Mouse (Mus musculus) neural tube, embryonic 11.5 days (tissue): ENCODE measurements around the gene Zfp120. TPM values are rescaled to one million over a fixed set of nuclear protein-coding genes. Genes with fewer than 3 reads are reported as not detected.
"Not testable (repeated sequence)": the region's sequence is repeated elsewhere in the genome, so short reads cannot be mapped to it uniquely, and the experiment has no call there.

Experiments used
- ATAC-seq: fragments of 200-750 bp; cut with Nextera tagmentation; 2 replicates; pipeline ENCODE4 v1.8.0; 2017; ENCODE audit warnings: moderate number of reproducible peaks, mild to moderate bottlenecking, moderate TSS enrichment, moderate library complexity; ENCODE audit not compliant: insufficient read depth, low FRiP score, low TSS enrichment
- DNase-seq: peaks from one replicate; pipeline ENCODE4 v3.0.0-alpha.2; 2015; ENCODE audit warnings: low spot score
- H3K27ac ChIP-seq: fragments of 300-500 bp; sonication (generic); 2 replicates; pipeline ENCODE4 v1.5.1; 2014; ENCODE audit warnings: low read depth, mild to moderate bottlenecking, low read length
- H3K27me3 ChIP-seq: fragments of 300-500 bp; sonication (generic); 2 replicates; pipeline ENCODE4 v1.6.1; 2014; ENCODE audit warnings: mild to moderate bottlenecking, low read length, mixed read lengths; ENCODE audit not compliant: control insufficient read depth, insufficient read depth
- H3K36me3 ChIP-seq: fragments of 300-500 bp; sonication (generic); 2 replicates; pipeline ENCODE4 v1.6.1; 2014; ENCODE audit warnings: mild to moderate bottlenecking, low read length, moderate library complexity, mixed read lengths; ENCODE audit not compliant: control insufficient read depth, insufficient read depth
- H3K4me1 ChIP-seq: fragments of 300-500 bp; sonication (generic); 2 replicates; pipeline ENCODE4 v1.6.1; 2014; ENCODE audit warnings: low read length, mixed read lengths; ENCODE audit not compliant: control insufficient read depth, insufficient read depth
- H3K4me2 ChIP-seq: fragments of 300-500 bp; sonication (generic); 2 replicates; pipeline ENCODE4 v1.6.1; 2014; ENCODE audit warnings: low read depth, mild to moderate bottlenecking, moderate library complexity
- H3K4me3 ChIP-seq: fragments of 300-500 bp; sonication (generic); 2 replicates; pipeline ENCODE4 v1.5.1; 2014; ENCODE audit warnings: low read depth, low read length
- H3K9ac ChIP-seq: fragments of 300-500 bp; sonication (generic); 2 replicates; pipeline ENCODE4 v1.6.1; 2014; ENCODE audit warnings: mild to moderate bottlenecking, low read length
- H3K9me3 ChIP-seq: fragments of 300-500 bp; sonication (generic); 2 replicates; pipeline ENCODE4 v1.6.1; 2016; ENCODE audit warnings: low read length; ENCODE audit not compliant: control insufficient read depth
- WGBS: fragments of 180-500 bp; shearing (Covaris S2); extraction: QIAGEN DNeasy Blood & Tissue Kit; methylation state at CpG from one replicate; pipeline ENCODE4 v1.1.7; 2014; 5-methylcytosine and 5-hydroxymethylcytosine counted together
- polyA plus RNA-seq: library from polyadenylated mRNA; unstranded; fragments of >200 nt; fragmentation: Nextera tagmentation; extraction: Ambion mirVana; gene quantifications from 2 replicates; pipeline ENCODE4 v1.2.1, GENCODE M21; 2014

Zfp120 gene
- polyA plus RNA-seq, 1 experiment from 2014 or later, result 10.0 TPM

GRCm38 (mm10) chr2:150099618-150100017 is 36.9 kb downstream of the Zfp120 start:
- not testable (repeated sequence) for H3K9ac ChIP-seq, H3K9me3 ChIP-seq, H3K4me2 ChIP-seq, ATAC-seq, H3K27me3 ChIP-seq, H3K4me3 ChIP-seq, H3K27ac ChIP-seq, H3K36me3 ChIP-seq, H3K4me1 ChIP-seq
- WGBS, result 26% methylated on average over 2 of the region's 2 CpGs
- peak; percentile 12 for DNase-seq

Other genes with a start within 250 kb of the Zfp120 start
- not detected in 2 replicates for gene Gm10770, start 43.0 kb upstream of the Zfp120 start, polyA plus RNA-seq
- gene Gm14139, start 45.0 kb upstream of the Zfp120 start, polyA plus RNA-seq, result not detected in 2 replicates
- gene Zfp937, start 81.4 kb upstream of the Zfp120 start, polyA plus RNA-seq, result 10.0 and 14.0 TPM in 2 replicates
- 2.7 and 3.6 TPM in 2 replicates for gene Gm21994, start 118.9 kb upstream of the Zfp120 start, polyA plus RNA-seq
- gene Gm14124, start 120.8 kb upstream of the Zfp120 start, polyA plus RNA-seq, result not detected in 2 replicates
- 1.4 and 2.9 TPM in 2 replicates for gene Gm10130, start 187.0 kb upstream of the Zfp120 start, polyA plus RNA-seq
- gene 3300002I08Rik, start 226.1 kb upstream of the Zfp120 start, polyA plus RNA-seq, result 12.6 and 13.0 TPM in 2 replicates